Mouse (Mus musculus) liver, embryonic 14.5 days (tissue): Measurements from ENCODE around the gene Fn3k.

Experiments used
- CTCF ChIP-seq: IDR thresholded peaks from 2 replicates; pipeline ENCODE4 v1.5.1; 2016; ENCODE audit warnings: antibody characterized with exemption, low read depth, control low read depth
- EP300 ChIP-seq: IDR thresholded peaks from 2 replicates; pipeline ENCODE4 v1.6.1; 2016; ENCODE audit warnings: antibody characterized with exemption, low read depth

GRCm38 (mm10) chr11:121439686-121440292 lies 5.1 kb downstream of the Fn3k start:
- TF ChIP-seq CTCF (no peak), EP300 (no peak)
